Mouse (Mus musculus) MEL (cell line): ENCODE data around the gene Shisa8.

Experiments
- CHD1 ChIP-seq: IDR thresholded peaks from 2 replicates; pipeline ENCODE4 v1.6.1; 2012; ENCODE audit warnings: low read depth, mild to moderate bottlenecking, inconsistent platforms, low read length, improper control_type of control experiment
- CHD2 ChIP-seq: IDR thresholded peaks from 2 replicates; pipeline ENCODE4 v1.6.1; 2011; ENCODE audit warnings: low read length, improper control_type of control experiment
- CTCF ChIP-seq, 3 experiments: IDR thresholded peaks in 2 of 3; conservative IDR thresholded peaks in 1 of 3; 2 replicates each; pipeline ENCODE4 v1.5.1; 2011 to 2012; ENCODE audit warnings: low read length in 3 of 3, low read depth in 2 of 3, mild to moderate bottlenecking in 2 of 3, improper control_type of control experiment in 1 of 3, inconsistent platforms in 1 of 3, mixed read lengths in 1 of 3, moderate library complexity in 1 of 3; ENCODE audit not compliant: control insufficient read depth in 1 of 3, insufficient read depth in 1 of 3, poor library complexity in 1 of 3, severe bottlenecking in 1 of 3
- MEF2A ChIP-seq: IDR thresholded peaks from 2 replicates; pipeline ENCODE4 v1.6.1; 2014; ENCODE audit warnings: low read depth, mild to moderate bottlenecking, inconsistent platforms, low read length, improper control_type of control experiment; ENCODE audit not compliant: poor library complexity, insufficient replicate concordance, severe bottlenecking; ENCODE audit errors: extremely low read depth
- NELFE ChIP-seq: IDR thresholded peaks from 2 replicates; pipeline ENCODE4 v1.6.1; 2011; ENCODE audit warnings: low read depth, low read length, improper control_type of control experiment
- RCOR1 ChIP-seq: IDR thresholded peaks from 2 replicates; pipeline ENCODE4 v1.6.1; 2012; ENCODE audit warnings: low read depth, mild to moderate bottlenecking, inconsistent platforms, low read length, improper control_type of control experiment
- SIN3A ChIP-seq: IDR thresholded peaks from 2 replicates; pipeline ENCODE4 v1.6.1; 2012; ENCODE audit warnings: low read length, improper control_type of control experiment, inconsistent platforms
- UBTF ChIP-seq: IDR thresholded peaks from 2 replicates; pipeline ENCODE4 v1.6.1; 2012; ENCODE audit warnings: low read depth, mild to moderate bottlenecking, inconsistent platforms, low read length, improper control_type of control experiment, moderate library complexity, borderline replicate concordance; ENCODE audit not compliant: insufficient read depth
- USF1 ChIP-seq: IDR thresholded peaks from 2 replicates; pipeline ENCODE4 v1.6.1; 2014; ENCODE audit warnings: low read depth, mild to moderate bottlenecking, inconsistent platforms, low read length, improper control_type of control experiment, moderate library complexity

DNA sequence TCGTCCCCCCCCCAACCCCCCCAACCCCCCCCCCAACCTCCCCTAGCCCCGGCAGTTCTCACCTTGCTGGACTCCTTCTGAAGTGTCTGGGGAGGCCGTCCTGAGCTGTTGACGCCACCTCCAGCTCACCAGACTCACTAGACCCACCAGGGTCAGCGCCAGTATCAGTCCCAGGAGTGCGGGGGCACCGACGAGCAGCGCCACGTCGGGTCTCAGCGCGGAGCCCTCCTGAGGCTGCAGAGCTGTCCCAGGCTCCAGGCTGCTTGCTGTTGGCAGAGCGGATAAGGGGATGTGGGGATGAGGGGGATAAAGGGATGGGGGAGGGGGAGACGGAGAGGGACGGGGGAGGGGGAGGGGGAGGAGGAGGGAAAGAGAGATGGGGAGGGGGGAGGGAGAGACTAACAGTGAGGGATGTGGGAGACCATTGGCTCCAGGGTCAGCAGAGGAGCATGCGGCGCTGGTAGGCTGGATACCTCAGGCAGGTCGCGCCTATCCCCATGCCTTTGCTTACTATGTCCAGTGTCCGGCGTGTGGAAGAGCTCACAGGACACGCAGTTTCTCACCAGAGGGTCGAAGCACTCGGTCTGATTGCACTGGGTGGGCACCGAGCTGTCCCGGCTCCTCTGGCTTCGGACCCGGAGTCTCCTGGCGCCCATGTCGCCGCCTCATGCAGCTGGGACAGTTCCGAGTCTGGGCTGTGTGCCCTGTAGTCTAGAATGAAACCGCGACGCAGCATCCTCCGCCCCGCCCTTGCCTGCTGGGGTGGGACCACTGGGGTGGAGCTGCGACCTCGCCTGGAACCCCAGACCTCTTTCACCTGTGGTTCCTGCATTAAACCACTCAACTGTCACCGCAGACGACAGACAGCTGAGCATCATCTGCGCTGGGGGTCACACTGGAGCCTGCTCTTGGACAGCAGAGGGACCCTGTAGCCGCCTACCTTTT lies 11.3 kb upstream of the Shisa8 start, which contains the start of gene Tnfrsf13c:
- TF ChIP-seq CHD1 (no peak), SIN3A (0 out of 2 replicates have a peak, but pooled peaks have one; percentile 19), RCOR1 (no peak), MEF2A (no peak), NELFE (no peak), UBTF (no peak), CHD2 (no peak), CTCF (IDR thresholded peaks at IDR 0.05 in 2 of 3, conservative IDR thresholded peaks at IDR 0.05 in 1 of 3; ENCODE audit: control insufficient read depth in 1 of 3, insufficient read depth in 1 of 3, low read depth in 2 of 3, low read length in 3 of 3, poor library complexity in 1 of 3, severe bottlenecking in 1 of 3) (no peak), USF1 (no peak)
